Mouse (Mus musculus): Measurements from ENCODE around the gene Vwa3b.

The Vwa3b gene

GRCm38 (mm10) chr1:37063053-37063452 lies 36.7 kb downstream of the Vwa3b start:
- WGBS = 95% methylated on average over 5 of the region's 5 CpGs

- WGBS = 57% methylated on average over 4 of the region's 4 CpGs
Observed at GRCm38 (mm10) chr1:37063841-37064240, 37.4 kb downstream of the Vwa3b start.

DNA sequence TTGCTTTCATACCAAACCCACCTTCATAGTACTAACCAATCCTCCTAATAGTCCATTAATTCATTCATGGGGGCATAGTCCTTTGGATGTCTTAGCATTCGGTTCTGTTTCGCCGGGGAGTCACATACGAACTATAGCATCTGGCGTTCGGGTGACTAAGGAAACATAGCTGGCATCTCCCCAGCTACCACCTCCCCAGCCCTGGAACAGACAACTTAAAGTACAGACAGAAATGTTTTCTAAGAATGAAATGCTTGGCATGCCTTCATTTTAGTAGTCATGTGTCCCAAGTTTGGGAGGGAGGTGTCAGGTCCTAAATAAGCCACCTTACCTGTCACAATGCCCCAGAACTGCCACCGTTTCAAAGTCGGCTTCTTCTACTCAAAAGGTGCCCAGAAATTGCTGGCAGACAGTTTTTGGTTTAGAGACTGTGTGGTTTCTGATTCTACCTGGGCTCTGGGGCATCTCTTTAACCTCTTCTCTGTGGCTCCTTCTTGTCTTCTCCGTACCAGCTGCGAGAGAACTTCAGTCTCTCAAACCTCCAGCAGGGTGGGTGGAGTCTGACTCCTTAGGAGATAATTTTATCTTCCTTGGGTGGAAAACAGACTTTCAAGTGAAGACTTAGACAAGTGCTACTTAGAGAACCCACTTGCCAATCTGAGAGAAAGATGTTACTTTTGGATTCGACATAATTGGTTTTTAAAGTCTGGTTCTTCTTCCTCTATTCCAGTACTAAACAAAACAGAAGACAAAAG lies 39.4 kb downstream of the Vwa3b start:
- 47% methylated on average over 11 of the region's 11 CpGs for WGBS

GRCm38 (mm10) chr1:37075759-37076158 lies 49.4 kb downstream of the Vwa3b start:
- WGBS = 97% methylated on average over 7 of the region's 7 CpGs

GRCm38 (mm10) chr1:37077266-37077665 lies 50.9 kb downstream of the Vwa3b start:
- WGBS = 37% methylated on average over 9 of the region's 9 CpGs

DNA sequence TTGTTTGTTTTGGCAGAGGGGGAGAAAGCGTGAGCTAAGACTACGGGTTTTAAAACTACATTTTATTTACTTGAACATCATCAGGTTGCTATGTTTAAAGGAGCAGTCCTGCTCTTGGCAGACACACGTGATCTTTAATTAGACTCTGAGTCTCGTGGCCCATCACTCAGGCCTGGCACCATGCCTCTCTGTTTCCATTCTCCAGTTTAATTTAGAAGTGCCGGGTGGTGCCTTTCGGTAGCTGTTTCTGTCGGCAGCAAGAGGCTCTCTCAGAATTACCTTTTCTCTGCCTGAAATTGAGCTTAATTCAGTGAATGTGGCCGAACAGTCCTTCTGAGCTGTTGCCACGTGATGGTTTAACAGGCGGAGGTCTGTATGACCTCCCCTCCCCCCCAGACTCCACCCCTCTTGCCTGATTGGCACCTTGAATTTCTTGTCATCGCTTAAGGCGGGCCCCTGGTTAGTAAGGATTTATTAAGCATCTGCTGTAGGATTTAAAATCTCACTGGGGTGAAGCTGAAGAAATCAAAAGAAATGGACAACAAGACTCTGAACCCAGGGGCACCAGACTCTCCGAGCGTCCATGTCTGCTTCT lies 51.7 kb downstream of the Vwa3b start:
- WGBS = 40% methylated on average over 14 of the region's 14 CpGs

DNA sequence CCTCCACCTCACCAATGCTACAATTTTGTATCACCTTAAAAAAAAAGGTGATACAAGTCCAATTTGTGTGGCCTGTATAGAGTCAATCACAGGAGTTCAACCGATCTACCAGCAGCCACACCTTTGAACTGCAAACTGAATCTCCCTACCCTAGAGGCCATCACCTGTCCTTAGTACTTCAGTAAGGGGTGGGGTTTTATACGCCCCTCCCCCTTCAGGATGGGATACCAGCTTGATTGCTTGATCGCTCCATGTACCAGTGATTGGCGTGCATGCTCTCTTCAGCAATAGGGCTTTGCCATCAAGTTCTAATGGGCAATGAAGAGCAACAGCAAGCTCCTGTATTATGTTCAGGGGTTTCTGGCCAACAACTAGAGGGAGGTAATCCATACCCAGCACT lies 54.0 kb downstream of the Vwa3b start:
- 87% methylated on average over 4 of the region's 4 CpGs for WGBS

DNA sequence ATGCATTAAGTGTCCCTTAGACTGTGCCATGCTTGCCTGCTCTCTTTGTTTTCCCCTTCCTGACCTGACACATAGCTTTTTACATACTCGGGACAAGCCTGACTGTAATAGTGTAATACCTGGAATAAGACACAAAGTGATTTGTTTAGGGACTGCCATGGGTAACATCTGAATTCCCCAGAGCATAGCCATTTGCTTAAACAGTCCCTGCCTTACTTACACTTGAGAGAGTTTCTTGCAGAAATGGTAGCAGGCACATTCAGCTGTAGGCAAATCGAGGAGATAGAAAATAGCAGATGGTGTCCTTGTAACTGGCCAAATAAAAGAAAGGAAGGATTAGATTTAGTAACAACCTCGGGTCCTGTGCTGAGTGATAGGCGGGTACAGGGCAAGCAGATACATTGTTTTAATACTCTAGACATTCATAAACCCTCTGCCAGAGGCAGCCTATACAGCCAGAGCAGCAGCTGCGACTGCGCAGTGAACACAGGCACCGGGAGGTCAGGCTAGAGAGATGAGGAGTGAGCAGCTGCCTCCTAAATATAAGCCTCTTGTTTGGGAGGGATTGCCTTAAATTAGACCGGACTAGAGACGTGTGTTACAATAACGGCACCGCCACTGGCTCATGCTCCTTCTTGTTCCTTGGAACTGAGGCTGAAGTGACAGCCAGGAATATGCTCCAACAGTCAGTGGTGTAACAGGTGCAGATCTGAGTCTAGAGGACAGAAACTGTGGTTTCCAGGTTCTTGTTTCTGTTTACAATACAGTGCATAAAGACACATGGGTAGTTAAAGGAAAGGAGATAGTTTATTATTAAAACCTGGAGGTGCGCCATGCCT lies 55.2 kb downstream of the Vwa3b start:
- WGBS = 41% methylated on average over 12 of the region's 12 CpGs

DNA sequence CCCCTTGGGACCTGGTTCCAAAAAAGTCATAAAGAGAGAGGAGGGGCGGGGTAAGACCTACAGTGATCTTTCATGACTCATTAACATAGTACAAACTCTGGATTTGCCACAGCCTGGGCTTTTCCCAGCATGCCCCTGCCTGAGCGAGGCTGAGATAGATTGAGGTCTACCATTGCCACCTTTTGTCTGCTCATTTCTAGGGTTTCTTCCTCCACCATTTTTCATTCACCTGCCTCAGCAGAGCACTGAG lies 55.7 kb downstream of the Vwa3b start:
- WGBS = 89% methylated on average over 2 of the region's 2 CpGs

- 75% methylated on average over 2 of the region's 2 CpGs for WGBS
Observed at GRCm38 (mm10) chr1:37084075-37084474, 57.7 kb downstream of the Vwa3b start.

DNA sequence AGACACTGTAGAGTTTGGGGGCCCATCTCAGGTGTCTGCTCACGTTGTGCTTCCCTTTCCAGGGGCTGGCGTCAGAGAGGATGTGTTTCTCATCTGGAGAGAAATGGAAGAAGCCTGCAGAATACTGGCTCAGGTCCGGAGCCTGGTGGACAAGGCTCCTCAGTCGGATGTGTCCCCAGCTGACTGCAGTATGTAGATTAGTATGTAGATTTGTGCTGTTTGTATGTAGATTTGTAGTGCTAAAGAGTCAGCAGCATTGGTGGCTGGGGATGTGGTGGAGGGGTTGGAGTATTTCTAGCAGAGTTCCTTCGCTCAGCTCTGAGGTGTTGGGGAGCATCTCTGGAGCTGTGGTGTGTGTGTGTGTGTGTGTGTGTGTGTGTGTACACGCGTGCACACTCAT lies 58.8 kb downstream of the Vwa3b start:
- 71% methylated on average over 7 of the region's 7 CpGs for WGBS

DNA sequence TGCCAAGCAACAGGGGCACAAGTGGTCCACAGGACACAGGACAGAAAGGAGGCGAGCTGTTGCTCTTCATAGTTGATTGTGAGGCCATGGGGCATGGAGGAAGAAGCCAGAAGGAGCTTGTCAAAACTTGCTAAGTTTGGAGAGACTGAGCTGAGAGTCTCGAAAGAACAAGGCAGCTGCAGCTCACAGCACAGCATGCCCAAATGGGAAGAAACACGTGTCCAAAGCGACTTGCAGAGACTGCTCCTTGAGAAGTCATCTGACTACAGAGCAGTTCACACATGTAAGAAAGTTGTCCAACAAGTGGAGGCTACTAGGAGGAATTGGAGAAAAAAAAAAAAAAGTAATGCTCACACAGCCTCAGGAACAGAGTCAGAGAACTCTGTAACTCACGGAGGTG lies 62.8 kb downstream of the Vwa3b start:
- 54% methylated on average over 5 of the region's 5 CpGs for WGBS

GRCm38 (mm10) chr1:37097382-37098093 lies 71.1 kb downstream of the Vwa3b start:
- 36% methylated on average over 17 of the region's 17 CpGs for WGBS

- WGBS = 49% methylated on average over 4 of the region's 4 CpGs
Observed at GRCm38 (mm10) chr1:37098094-37098555, 71.7 kb downstream of the Vwa3b start.

- WGBS = 89% methylated on average over 6 of the region's 6 CpGs
Observed at GRCm38 (mm10) chr1:37100361-37100760, 74.0 kb downstream of the Vwa3b start.

DNA sequence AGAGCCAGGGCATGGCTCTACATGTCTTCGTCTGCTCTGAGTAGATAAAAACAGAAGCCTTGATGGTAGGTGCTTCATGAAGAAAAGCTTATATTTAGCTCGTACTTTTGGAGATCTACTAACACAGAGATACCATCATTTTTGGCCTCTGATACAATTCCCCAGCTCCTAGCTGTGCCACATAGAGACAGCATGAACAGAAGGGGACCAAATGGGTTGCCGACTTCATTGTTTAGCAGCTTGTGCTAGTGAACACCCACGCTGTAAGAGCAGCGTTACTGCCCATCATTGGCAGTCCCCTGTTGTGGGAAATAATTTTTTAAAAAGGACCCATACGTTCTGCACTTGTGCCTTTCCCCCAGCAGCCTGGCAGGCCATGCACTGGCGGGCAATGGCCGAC lies 74.6 kb downstream of the Vwa3b start:
- WGBS = 56% methylated on average over 8 of the region's 8 CpGs

DNA sequence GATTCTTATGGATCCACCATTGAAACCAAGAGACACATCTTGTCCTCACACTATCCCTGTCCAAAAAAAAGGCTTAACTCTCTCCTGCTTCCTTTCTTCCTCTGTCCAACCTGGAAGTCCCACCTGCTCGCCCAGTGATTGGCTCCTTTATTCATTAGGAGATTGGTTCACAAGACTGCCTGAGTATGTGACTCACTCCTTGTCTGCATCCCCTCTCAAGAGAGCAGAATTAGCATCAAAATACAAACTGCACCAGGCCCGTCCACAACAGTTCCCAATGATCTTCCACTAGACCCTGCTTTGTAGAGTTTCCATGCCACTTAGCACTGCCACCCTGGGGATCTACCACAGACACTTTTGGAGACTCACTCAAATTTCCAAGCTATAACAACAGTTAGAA lies 75.3 kb downstream of the Vwa3b start:
- WGBS = 68% methylated on average over 2 of the region's 2 CpGs

DNA sequence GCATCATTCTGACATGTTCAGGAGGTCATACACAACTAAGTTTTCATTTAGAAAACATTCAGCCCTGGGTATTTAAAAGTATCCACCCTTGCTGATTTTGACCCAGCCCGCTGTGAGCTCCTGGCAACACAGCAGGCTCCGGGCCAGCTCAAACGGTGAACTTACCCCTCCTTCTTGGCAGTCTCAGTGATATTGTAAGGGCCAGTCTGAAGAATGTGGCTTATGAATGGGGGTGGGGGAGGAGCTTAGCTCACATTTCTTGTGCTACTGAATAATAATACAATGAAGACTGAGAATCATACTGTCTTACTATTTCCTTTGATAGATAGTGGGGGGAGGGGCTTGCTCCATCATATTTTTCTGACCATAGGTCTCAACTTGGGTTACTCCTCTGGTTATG lies 78.8 kb downstream of the Vwa3b start:
- WGBS = 43% methylated on average over 3 of the region's 3 CpGs

DNA sequence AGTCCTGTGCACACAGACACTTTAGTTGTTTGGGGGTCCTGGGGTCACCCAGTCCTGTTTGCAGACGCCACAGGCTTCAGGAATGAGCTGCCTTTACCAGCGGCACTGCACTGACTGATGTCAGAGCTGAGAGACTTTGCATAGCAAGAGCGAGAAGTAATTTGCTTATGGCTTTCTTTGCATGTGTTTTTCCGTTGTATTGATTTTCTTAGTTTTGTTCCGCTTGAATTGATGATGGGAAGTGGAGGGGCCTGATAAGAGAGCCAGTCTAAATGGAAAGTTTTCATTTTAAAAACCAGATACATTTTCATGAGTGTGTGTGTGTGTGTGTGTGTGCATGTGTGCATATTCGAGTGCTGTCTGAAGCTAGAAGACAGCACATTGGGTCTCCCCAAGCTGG lies 87.4 kb downstream of the Vwa3b start:
- 70% methylated on average over 6 of the region's 6 CpGs for WGBS

DNA sequence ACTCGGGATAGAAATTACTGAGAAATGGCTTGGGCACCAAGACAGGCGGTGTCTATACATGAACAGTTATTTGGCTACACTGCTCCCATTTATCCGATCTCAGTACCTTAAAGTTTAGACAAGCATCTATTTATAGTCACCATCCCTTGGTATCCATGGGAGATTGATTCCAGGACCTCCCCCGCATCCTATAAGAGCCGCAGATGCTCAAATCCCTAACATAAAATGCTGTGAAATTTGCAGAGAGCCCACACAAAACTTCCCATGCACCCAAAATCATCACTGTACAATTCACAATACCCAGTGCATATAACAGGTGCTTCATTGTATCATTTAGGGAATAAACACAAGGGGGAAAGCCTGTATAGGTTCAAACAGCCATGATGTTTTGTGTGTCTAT lies 89.5 kb downstream of the Vwa3b start:
- WGBS = 58% methylated on average over 5 of the region's 5 CpGs

DNA sequence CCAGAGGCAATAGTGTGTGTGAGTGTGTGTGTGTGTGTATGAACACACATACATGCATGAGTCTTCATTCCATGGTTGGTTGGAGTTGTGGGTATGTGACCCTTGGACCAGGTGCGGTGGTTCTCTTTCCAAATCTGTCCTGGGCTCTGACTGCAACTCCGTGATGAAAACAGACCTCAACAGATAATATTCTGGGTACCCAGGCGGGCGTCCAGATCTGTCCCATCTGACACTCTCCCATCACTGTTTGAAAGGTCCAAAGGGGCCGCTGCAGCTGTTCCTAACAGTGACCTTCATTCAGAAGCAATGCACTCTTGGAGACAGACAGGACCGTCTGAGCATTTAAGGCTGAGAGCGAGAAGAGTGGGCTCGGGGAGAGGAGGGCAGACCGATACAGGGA lies 90.2 kb downstream of the Vwa3b start:
- 88% methylated on average over 9 of the region's 9 CpGs for WGBS

- 46% methylated on average over 5 of the region's 5 CpGs for WGBS
Observed at GRCm38 (mm10) chr1:37117964-37118363, 91.6 kb downstream of the Vwa3b start.

Measured in cerebral cortex, adult 2 months (tissue).